Mouse (Mus musculus) skeletal muscle tissue, adult 2 months (tissue): Measurements from ENCODE around the gene D10Jhu81e.
"Not testable (repeated sequence)": the region's sequence is repeated elsewhere in the genome, so short reads cannot be mapped to it uniquely, and the experiment has no call there.

Experiments used
- DNase-seq: peaks from one replicate; pipeline ENCODE4 v3.0.0-alpha.2; 2012; ENCODE audit warnings: low read depth, low spot score

D10Jhu81e gene

DNA sequence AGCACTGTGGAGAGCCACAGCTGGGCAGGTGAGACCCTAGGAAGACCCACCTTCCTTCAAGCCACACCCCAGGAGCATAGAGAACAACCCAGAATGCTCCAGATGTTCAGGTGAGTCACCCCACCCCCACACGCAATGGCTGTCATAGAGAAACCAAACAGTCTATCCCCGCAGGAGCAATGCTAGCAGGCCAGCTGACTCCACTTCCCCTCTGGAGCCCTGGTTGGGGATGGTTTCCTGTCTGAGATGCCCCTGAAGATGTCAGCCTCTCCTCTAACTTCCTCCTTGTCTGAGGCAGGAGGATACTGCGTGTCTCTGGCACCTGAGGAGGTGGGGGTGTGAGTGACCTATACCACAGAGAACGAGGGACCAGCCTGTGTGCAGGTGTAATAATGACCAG, 35.2 kb downstream of the D10Jhu81e start:
- DNase-seq: no peak

DNA sequence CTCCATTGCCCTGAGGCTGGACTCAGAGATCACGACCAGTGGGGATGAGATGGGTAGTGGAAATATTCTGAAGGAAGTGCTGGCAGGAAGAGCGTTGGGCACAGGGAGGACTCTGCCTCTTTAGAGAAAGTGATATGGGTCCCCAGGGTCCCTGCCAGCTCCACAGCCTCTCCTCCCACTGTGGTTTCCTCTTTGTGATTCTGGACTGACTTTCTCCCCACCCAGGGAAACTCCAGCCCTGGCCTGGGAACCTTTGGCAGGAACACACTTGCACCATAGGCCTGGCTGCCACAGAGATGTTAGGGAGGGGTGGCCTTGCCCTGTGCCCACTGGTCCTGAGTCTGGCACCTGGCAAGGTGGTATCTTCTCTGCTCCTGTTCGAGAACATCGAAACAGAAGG, 39.6 kb downstream of the D10Jhu81e start:
- DNase-seq: no peak

DNA sequence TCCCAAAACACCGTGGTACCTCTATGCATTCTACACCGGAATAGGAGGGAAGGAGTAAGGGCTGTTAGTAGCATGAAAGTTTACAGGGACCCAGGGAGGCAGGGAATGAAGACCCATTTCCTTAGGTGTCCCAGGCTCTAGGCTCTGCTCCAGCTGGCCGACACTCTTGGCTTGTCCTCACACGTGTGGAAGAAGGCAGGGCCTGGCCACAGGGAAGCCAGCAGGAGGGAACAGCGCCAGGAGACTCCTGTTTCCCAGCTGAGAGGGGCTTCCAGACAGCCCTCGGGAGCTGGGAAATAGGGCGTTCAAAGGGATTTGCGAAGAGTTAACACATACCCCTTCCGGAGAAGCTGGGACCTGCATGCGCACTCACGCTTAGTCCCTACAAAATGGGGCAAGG, 40.2 kb downstream of the D10Jhu81e start:
- DNase-seq: no peak

DNA sequence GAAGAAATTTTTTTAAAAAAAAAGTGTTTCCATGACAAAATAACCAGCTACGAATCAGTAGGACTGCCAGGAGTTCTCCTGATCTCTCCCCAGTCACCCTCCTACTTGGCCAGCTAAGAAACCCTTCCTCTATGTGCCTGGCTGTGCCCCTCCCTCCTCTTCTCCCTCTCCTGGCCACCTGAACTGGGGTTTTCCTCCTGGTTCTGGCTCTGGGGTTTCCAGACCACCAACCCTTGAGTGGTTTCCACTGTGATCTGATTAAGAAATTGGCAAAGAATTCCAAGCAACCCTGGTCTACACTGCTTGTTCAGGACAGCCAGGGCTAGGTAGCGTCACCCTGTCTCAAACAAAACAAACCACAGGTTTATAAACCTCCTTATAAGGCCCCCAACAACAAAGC, 40.9 kb downstream of the D10Jhu81e start:
- DNase-seq: no peak

DNA sequence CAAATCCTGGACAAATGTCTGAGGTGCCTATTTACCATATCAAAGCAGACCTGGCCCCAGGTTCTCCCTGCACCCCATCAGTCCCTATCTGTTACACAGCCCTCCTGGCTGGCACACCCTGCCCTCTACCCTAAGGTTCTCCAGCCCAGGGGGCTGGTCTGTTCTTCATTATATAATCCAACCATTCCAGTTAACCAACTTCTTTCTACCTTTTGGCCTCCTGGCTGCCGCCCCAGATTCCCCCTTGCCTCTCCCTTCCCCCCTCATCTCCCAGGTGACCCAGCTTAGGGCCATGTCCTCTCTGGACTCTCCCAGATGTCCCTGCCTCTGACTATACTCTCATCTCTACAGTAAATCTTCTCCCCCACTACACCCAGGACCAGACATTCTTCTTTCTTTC, 41.7 kb downstream of the D10Jhu81e start:
- no peak for DNase-seq

DNA sequence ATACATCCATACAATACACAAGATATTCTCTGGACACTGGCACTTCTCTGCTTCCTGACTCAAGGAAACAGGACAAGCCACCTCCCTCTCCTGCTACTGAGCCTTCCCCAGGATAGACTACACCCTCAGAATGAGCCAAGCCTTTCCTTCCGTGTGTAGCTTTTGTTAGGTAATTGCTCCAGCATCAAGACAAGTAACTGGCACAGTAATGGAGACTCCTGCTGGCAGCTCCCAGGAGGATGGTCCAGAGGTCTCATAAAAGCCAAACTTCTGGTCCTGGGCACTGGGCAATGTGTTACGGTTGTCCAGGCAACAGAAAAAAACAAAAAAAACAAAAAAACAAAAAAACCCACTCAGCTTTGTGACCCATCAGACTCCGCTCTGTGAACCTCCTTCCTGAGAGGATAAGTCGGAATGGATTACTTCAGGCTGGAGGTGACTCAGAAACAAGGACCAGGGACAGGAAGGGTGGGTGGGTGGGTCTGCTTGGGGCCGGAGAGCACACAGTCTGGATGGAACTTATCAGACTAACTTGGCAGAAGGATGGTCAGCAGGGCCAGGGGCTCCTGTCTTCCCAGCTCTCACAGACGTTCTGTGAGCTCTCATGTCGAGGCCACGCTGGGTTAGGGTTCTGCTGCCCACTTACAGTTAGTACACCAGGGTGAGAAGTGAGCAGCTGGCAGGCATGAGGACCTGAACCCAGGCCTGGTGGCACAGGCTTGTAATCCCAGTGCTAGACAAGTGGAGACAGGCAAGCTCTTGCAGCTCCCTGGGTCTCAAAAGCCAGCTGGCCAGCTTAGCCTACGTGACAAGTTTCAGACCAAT, 42.3 kb downstream of the D10Jhu81e start:
- DNase-seq: no peak

DNA sequence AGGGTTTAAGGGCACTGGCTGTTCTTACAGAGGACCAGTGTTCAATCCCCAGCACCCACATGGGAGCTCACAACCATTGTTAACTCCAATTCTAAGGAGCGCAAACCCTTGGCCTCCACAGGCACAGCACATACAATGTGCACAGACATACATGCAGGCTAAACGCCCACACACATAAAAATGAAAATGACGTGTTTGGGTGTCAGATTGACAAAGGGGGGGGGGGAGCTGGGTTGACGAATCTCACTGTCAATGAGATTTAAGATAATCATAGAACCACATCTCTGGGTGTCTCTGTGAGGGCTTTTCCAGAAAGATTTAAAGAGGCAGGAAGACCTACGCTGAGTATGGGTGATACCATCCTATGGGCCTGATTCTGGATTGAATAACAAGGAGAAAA, 43.3 kb downstream of the D10Jhu81e start:
- no peak for DNase-seq

DNA sequence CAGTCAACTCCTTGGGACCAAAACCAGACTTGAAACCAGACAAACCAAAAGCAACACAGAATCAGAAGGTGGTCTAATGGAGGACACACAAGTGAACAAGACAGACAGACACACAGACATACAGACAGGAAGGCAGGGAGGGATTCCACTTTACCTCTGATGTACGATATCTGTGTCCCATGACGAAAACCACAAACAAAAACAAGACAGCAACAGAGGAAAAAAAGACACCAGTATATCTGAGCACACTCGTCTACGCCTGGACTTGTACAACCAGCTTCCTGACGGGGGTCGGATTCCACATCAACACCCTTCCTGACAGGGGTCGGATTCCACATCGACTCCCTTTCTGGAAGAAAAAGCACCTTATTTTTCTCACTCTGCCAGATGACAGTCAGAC, 44.5 kb downstream of the D10Jhu81e start:
- DNase-seq: not testable (repeated sequence)

DNA sequence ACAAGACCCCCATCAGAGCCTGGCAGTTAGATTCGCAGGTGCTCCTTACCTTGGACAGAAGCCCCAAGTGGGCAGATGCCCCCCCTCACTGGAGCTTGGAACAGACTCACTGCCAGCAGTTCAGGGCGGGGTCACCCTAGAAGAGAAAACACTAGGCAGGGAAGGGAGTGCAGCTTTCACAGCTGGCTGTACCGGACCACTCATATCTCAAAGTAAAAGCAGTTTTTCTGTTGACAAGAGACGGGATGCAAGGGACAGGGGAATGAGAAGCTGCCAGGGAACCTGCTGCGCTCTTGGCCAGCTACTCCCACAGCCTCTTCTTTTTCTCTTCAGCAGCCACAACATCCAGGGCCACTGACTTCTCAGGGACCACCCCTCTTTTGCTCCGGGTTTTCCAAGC, 45.4 kb downstream of the D10Jhu81e start:
- DNase-seq: not testable (repeated sequence)

DNA sequence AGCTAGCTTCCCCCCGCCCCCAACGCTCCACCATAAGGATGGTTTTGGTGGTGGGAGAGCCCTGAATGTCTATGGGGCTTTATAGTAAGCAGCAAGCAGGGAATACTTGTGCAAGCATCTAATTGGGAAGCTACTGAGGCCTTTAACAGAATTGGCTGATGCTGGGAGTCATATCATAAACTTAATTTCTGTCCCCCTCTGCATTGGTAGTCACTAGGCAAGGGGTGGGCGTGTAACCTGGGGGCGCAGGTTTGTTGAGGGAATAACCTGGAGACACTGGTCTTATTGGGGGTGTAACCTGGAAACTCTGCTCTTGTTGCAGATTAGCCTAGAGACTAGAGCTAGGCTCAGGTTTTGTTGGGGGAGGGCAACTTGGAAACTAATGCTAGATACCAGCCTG, 50.2 kb downstream of the D10Jhu81e start:
- no peak for DNase-seq

DNA sequence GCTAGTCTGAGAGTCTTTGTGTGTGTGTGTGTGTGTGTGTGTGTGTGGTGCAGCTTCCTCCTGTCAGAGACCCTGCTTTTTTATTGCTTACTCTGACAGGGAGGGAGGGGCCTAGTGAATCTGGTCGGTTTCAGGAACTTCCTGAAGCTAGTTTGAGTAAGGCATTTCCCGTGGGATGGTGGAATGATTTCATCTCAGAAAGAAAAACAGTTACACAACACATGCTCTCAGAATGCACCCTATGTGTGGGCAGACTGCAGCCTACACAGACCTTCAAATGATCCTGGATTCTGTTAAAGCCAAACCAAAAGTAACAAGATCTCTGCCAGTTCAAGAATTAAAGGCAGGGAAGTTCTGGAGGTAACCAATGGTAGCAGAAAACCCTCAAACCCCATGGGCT, 54.4 kb downstream of the D10Jhu81e start:
- no peak for DNase-seq

DNA sequence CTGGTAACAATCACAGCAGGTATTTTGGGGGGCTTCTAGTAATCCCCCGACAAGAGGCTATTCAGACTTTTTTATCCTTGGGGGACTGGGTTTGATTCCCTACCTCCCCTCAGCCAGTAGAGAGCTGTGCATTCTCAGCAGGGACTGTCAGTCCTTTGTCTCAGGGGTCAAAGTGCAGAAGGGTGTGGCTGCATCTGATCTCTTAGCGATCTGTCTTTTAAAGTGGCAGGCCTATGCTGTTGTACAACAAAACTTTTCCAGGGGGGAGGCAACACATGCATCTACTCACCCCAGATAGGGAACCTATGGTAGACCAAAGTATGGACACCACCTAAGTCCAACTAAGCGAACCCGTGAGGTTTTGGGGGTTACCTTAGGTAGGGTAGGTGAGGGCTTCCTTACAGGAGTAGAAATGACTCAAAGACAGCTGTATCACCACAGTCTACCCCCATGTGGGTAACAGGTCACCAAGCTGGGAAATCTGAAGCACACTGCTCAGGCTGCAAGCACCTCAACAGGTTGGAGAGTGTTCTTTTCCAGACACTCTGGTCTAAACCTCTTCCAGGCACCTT, 55.0 kb downstream of the D10Jhu81e start:
- no peak for DNase-seq
